In the genomic region with DNA sequence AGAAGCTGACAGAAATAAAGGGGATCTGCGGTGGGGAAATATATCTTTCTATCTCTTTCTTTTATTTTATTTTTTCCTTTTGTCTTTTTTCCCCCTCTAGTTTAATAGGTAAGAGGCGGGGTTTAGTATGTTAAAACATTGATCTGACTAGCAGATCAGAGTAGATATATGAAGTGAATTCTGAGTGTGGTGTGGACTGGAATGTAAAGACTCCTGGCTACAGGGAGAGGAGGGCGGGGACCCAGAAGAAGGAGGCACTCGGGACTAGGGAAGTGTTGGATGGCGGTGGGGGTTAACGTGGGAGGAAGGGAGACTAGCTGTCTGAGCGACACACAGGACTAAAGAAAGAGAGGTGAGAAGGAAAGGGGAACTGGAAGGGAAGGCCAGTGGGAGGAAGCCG, we compare ENCODE assay signal across 12 mouse cellular contexts. TPM values are rescaled to one million over a fixed set of nuclear protein-coding genes. Genes with fewer than 3 reads are reported as not detected.
DNase-seq lines count a peak whose midpoint lies in the region; ATAC-seq lines count a peak whose summit lies in the region.
"Had no signal": no experiment of that assay in that cellular context is flagged by ENCODE, and none has a peak within 500 bp of the region (broad histone marks: within the 10 kb centered on the region; RNA-seq: fewer than 3 reads in every experiment).

TSS of gene Htr1a (plus strand) at position 301 of the 400 bp plus-strand sequence.

- no peaks in the 10 kb centered on the region for H3K36me3 ChIP-seq in embryonic facial prominence, embryonic 11.5 days (replicated peaks; ENCODE audit: control insufficient read depth, insufficient read depth, low read depth, low read length)
- H3K36me3 ChIP-seq in hindbrain, embryonic 13.5 days: no peaks in the 10 kb centered on the region
- no peaks in the 10 kb centered on the region for H3K36me3 ChIP-seq in midbrain, embryonic 13.5 days

- H3K9ac ChIP-seq in embryonic facial prominence, embryonic 11.5 days (replicated peaks; ENCODE audit: low read length): no peak within 1 kb of the TSS
- peak within 1 kb of the TSS; percentile 68 for H3K9ac ChIP-seq in hindbrain, embryonic 13.5 days
- H3K9ac ChIP-seq in midbrain, embryonic 13.5 days (replicated peaks): peak within 1 kb of the TSS; percentile 48
- H3K9ac ChIP-seq: liver, embryonic 14.5 days had no signal

- no peaks in the 10 kb centered on the region for H3K9me3 ChIP-seq in embryonic facial prominence, embryonic 11.5 days (replicated peaks; ENCODE audit: control insufficient read depth, low read length)
- no peaks in the 10 kb centered on the region for H3K9me3 ChIP-seq in hindbrain, embryonic 13.5 days
- no peaks in the 10 kb centered on the region for H3K9me3 ChIP-seq in midbrain, embryonic 13.5 days

- no peaks in the 10 kb centered on the region for H3K4me1 ChIP-seq in embryonic facial prominence, embryonic 11.5 days (ENCODE audit: control insufficient read depth, insufficient read depth, low read length)
- H3K4me1 ChIP-seq in hindbrain, embryonic 13.5 days (replicated peaks): peaks cover 19% of the 10 kb centered on the region
- 0 out of 2 replicates have a peak, but pooled peaks cover 17% of the 10 kb centered on the region for H3K4me1 ChIP-seq in midbrain, embryonic 13.5 days (replicated peaks)

- ATAC-seq in embryonic facial prominence, embryonic 11.5 days (replicated peaks; ENCODE audit: insufficient number of reproducible peaks, low FRiP score, low TSS enrichment, low read depth): no peak
- no peak for ATAC-seq in hindbrain, embryonic 13.5 days (ENCODE audit: low FRiP score)
- no peak for ATAC-seq in midbrain, embryonic 13.5 days

- no peak within 1 kb of the TSS for H3K4me3 ChIP-seq in embryonic facial prominence, embryonic 11.5 days (ENCODE audit: low read depth, low read length)
- peak within 1 kb of the TSS; percentile 43 for H3K4me3 ChIP-seq in hindbrain, embryonic 13.5 days
- H3K4me3 ChIP-seq in midbrain, embryonic 13.5 days (replicated peaks): peak within 1 kb of the TSS; percentile 45
- H3K4me3 ChIP-seq: heart, adult 2 months had no signal

- peaks cover 31% of the 10 kb centered on the region for H3K27me3 ChIP-seq in embryonic facial prominence, embryonic 11.5 days (ENCODE audit: control insufficient read depth, insufficient read depth, low read length)
- H3K27me3 ChIP-seq in hindbrain, embryonic 13.5 days: peaks cover 49% of the 10 kb centered on the region
- peaks cover 41% of the 10 kb centered on the region for H3K27me3 ChIP-seq in midbrain, embryonic 13.5 days

- intact Hi-C loops in heart, postnatal 36 days (cut with DNase I): loop anchor here (2.0 to 10.0 kb wide), 2 partner anchors 1271 to 1475 kb away; no protein-coding TSS in a partner anchor

- DNase-seq in layer of hippocampus, adult 18-20 months (ENCODE audit: low spot score in 2 of 2): peak in 1 of 2 experiments; percentile 24
- no peak for DNase-seq in layer of hippocampus, adult 9-10 months (ENCODE audit: low spot score)
- DNase-seq in embryonic facial prominence, embryonic 11.5 days (ENCODE audit: low spot score): no peak
- no peak for DNase-seq in heart, postnatal 36 days
- DNase-seq in ovary, adult 18-20 months (ENCODE audit: low spot score): no peak
- DNase-seq in urinary bladder, adult 2 months (ENCODE audit: low spot score): no peak
- DNase-seq: thymus, adult 18-20 months had no signal

- no peak within 1 kb of the TSS for H3K27ac ChIP-seq in embryonic facial prominence, embryonic 11.5 days (replicated peaks; ENCODE audit: low read depth, low read length)
- H3K27ac ChIP-seq in hindbrain, embryonic 13.5 days: no peak within 1 kb of the TSS
- no peak within 1 kb of the TSS for H3K27ac ChIP-seq in midbrain, embryonic 13.5 days
- H3K27ac ChIP-seq: heart, adult 2 months; liver, embryonic 14.5 days had no signal

- WGBS in embryonic facial prominence, embryonic 11.5 days: 5% methylated on average over 8 of the region's 8 CpGs
- 7% methylated on average over 8 of the region's 8 CpGs for WGBS in hindbrain, embryonic 13.5 days
- 5% methylated on average over 8 of the region's 8 CpGs for WGBS in midbrain, embryonic 13.5 days

- peak within 1 kb of the TSS; percentile 7 for H3K4me2 ChIP-seq in embryonic facial prominence, embryonic 11.5 days (ENCODE audit: low read depth, low read length)
- peak within 1 kb of the TSS; percentile 82 for H3K4me2 ChIP-seq in hindbrain, embryonic 13.5 days
- H3K4me2 ChIP-seq in midbrain, embryonic 13.5 days (replicated peaks): peak within 1 kb of the TSS; percentile 73

RNA-seq across cellular contexts. Expression of gene Htr1a, which starts in this region (rescaled TPM):
- 10 to 100 TPM; 36.2 to 40.0 TPM for total RNA-seq in layer of hippocampus, adult 18-20 months (2021)
- 0.10 and 0.20 TPM in 2 replicates for polyA plus RNA-seq in embryonic facial prominence, embryonic 11.5 days (2014; fragmentation: Nextera tagmentation; extraction: Ambion mirVana)
- 2.0 and 2.4 TPM in 2 replicates for polyA plus RNA-seq in hindbrain, embryonic 13.5 days (2015; fragmentation: Nextera tagmentation; extraction: Ambion mirVana)
- 0.57 and 0.78 TPM in 2 replicates for polyA plus RNA-seq in midbrain, embryonic 13.5 days (2015; fragmentation: Nextera tagmentation; extraction: Ambion mirVana)
- not detected for total RNA-seq in heart, postnatal 36 days (2021)
- not detected in 2 replicates for polyA plus RNA-seq in urinary bladder, adult 2 months (2012; rRNA removed)
- total RNA-seq: heart, adult 2 months; monocyte, adult 5-6 weeks had no signal
- polyA plus RNA-seq: heart, adult 2 months; liver, embryonic 14.5 days had no signal

Comparison
In these comparisons a context has a peak if more than half of its experiments do, and no peak if none do; other contexts are left out.
1. RNA of gene Htr1a (total RNA-seq): 36.2 to 40.0 TPM in layer of hippocampus, adult 18-20 months; not detected in heart, postnatal 36 days; every median in the first group is over 10 times any median in the second.
2. H3K4me2 ChIP-seq: peak in every context shown above with its lines; median percentile 82 in hindbrain, embryonic 13.5 days; 73 in midbrain, embryonic 13.5 days; 7 in embryonic facial prominence, embryonic 11.5 days.